Mouse (Mus musculus) hindbrain, embryonic 13.5 days (tissue): ENCODE results near the gene Ptms. TPM values are rescaled to one million over a fixed set of nuclear protein-coding genes. Genes with fewer than 3 reads are reported as not detected.

ENCODE experiments used
- ATAC-seq: fragments of 200-750 bp; cut with Nextera tagmentation; 2 replicates; pipeline ENCODE4 v1.8.0; 2017; ENCODE audit warnings: moderate TSS enrichment; ENCODE audit not compliant: low FRiP score
- H3K27ac ChIP-seq: fragments of 300-500 bp; sonication (generic); 2 replicates; pipeline ENCODE4 v1.5.1; 2015; ENCODE audit warnings: inconsistent platforms, mild to moderate bottlenecking, moderate library complexity
- H3K27me3 ChIP-seq: fragments of 300-500 bp; sonication (generic); 2 replicates; pipeline ENCODE4 v1.6.1; 2015; ENCODE audit warnings: mild to moderate bottlenecking, inconsistent platforms
- H3K36me3 ChIP-seq: fragments of 300-500 bp; sonication (generic); 2 replicates; pipeline ENCODE4 v1.6.1; 2015; ENCODE audit warnings: mild to moderate bottlenecking, inconsistent platforms
- H3K4me1 ChIP-seq: fragments of 300-500 bp; sonication (generic); replicated peaks from 2 replicates; pipeline ENCODE4 v1.6.1; 2015; ENCODE audit warnings: inconsistent platforms
- H3K4me2 ChIP-seq: fragments of 300-500 bp; sonication (generic); 2 replicates; pipeline ENCODE4 v1.6.1; 2015; ENCODE audit warnings: inconsistent platforms, mild to moderate bottlenecking, moderate library complexity
- H3K4me3 ChIP-seq: fragments of 300-500 bp; sonication (generic); 2 replicates; pipeline ENCODE4 v1.5.1; 2015; ENCODE audit warnings: mild to moderate bottlenecking, inconsistent platforms
- H3K9ac ChIP-seq: fragments of 300-500 bp; sonication (generic); 2 replicates; pipeline ENCODE4 v1.6.1; 2015; ENCODE audit warnings: mild to moderate bottlenecking, inconsistent platforms
- H3K9me3 ChIP-seq: fragments of 300-500 bp; sonication (generic); 2 replicates; pipeline ENCODE4 v1.6.1; 2016; ENCODE audit warnings: inconsistent platforms
- WGBS: fragments of 180-500 bp; shearing (Covaris S2); methylation state at CpG from one replicate; pipeline ENCODE4 v1.1.7; 2015; 5-methylcytosine and 5-hydroxymethylcytosine counted together
- polyA plus RNA-seq: library from polyadenylated mRNA; unstranded; fragments of >200 nt; fragmentation: Nextera tagmentation; extraction: Ambion mirVana; gene quantifications from 2 replicates; pipeline ENCODE4 v1.2.1, GENCODE M21; 2015

Gene Ptms
- polyA plus RNA-seq, 1 experiment from 2014 or later, result 801 TPM

- no peak for ATAC-seq
- H3K27me3 ChIP-seq, result peaks cover 4% of the 10 kb centered on the region; the same call in 1 of the 2 replicates
- H3K27ac ChIP-seq, result peak overlapping the region; percentile 70
- H3K4me3 ChIP-seq, result no peak overlapping the region
- H3K4me1 ChIP-seq, result peaks cover 56% of the 10 kb centered on the region
- 41% methylated on average over 18 of the region's 18 CpGs for WGBS
- peak overlapping the region; percentile 51 for H3K9ac ChIP-seq
- peaks cover 5% of the 10 kb centered on the region for H3K36me3 ChIP-seq
- no peaks in the 10 kb centered on the region for H3K9me3 ChIP-seq
- H3K4me2 ChIP-seq, result no peak overlapping the region
Measured at GRCm38 (mm10) chr6:124865766-124866362, 54.0 kb downstream of the Ptms start.

Other genes with a start within 250 kb of the Ptms start
- 111 and 118 TPM in 2 replicates for gene Emg1, start 207.9 kb downstream of the Ptms start, polyA plus RNA-seq
- 254 and 257 TPM in 2 replicates for gene Phb2, start 207.8 kb downstream of the Ptms start, polyA plus RNA-seq
- 5.0 and 5.9 TPM in 2 replicates for gene Ptpn6, start 181.4 kb downstream of the Ptms start, polyA plus RNA-seq
- gene Grcc10, start 178.7 kb downstream of the Ptms start, polyA plus RNA-seq, result 670 and 677 TPM in 2 replicates
- gene Gm45234, start 164.1 kb downstream of the Ptms start, polyA plus RNA-seq, result not detected in 2 replicates
- gene Atn1, start 163.6 kb downstream of the Ptms start, polyA plus RNA-seq, result 21.6 and 22.7 TPM in 2 replicates
- gene Eno2, start 150.4 kb downstream of the Ptms start, polyA plus RNA-seq, result 53.2 and 58.7 TPM in 2 replicates
- 4.0 and 6.3 TPM in 2 replicates for gene Lrrc23, start 140.4 kb downstream of the Ptms start, polyA plus RNA-seq
- 7.8 and 8.4 TPM in 2 replicates for gene Spsb2, start 111.4 kb downstream of the Ptms start, polyA plus RNA-seq
- gene Tpi1, start 105.8 kb downstream of the Ptms start, polyA plus RNA-seq, result 361 and 374 TPM in 2 replicates
- gene Usp5, start 90.6 kb downstream of the Ptms start, polyA plus RNA-seq, result 189 and 200 TPM in 2 replicates
- 42.6 and 51.2 TPM in 2 replicates for gene Cdca3, start 90.6 kb downstream of the Ptms start, polyA plus RNA-seq
- gene Gnb3, start 79.8 kb downstream of the Ptms start, polyA plus RNA-seq, result 0.78 and 1.3 TPM in 2 replicates
- gene P3h3, start 62.4 kb downstream of the Ptms start, polyA plus RNA-seq, result 16.4 and 19.1 TPM in 2 replicates
- gene Gpr162, start 56.1 kb downstream of the Ptms start, polyA plus RNA-seq, result 21.3 and 22.5 TPM in 2 replicates
- gene Cd4, start 31.9 kb downstream of the Ptms start, polyA plus RNA-seq, result 0.14 and 0.19 TPM in 2 replicates
- gene Lag3, start 8.4 kb downstream of the Ptms start, polyA plus RNA-seq, result 2.4 and 2.6 TPM in 2 replicates
- 481 and 505 TPM in 2 replicates for gene Mlf2, start 11.3 kb upstream of the Ptms start, polyA plus RNA-seq
- 89.3 and 94.5 TPM in 2 replicates for gene Cops7a, start 45.4 kb upstream of the Ptms start, polyA plus RNA-seq
- gene Pianp, start 76.6 kb upstream of the Ptms start, polyA plus RNA-seq, result 29.3 and 31.6 TPM in 2 replicates
- 17.7 and 20.4 TPM in 2 replicates for gene Zfp384, start 89.0 kb upstream of the Ptms start, polyA plus RNA-seq
- 168 and 175 TPM in 2 replicates for gene Ing4, start 119.7 kb upstream of the Ptms start, polyA plus RNA-seq
- 17.5 and 19.7 TPM in 2 replicates for gene Acrbp, start 129.6 kb upstream of the Ptms start, polyA plus RNA-seq
- gene Lpar5, start 147.8 kb upstream of the Ptms start, polyA plus RNA-seq, result 0.55 and 0.65 TPM in 2 replicates
- gene Chd4, start 175.9 kb upstream of the Ptms start, polyA plus RNA-seq, result 123 and 126 TPM in 2 replicates
- gene Nop2, start 211.8 kb upstream of the Ptms start, polyA plus RNA-seq, result 47.9 and 48.6 TPM in 2 replicates
- 17.2 and 19.7 TPM in 2 replicates for gene Iffo1, start 225.1 kb upstream of the Ptms start, polyA plus RNA-seq
- gene Gapdh, start 246.4 kb upstream of the Ptms start, polyA plus RNA-seq, result 1,320 and 1,327 TPM in 2 replicates